Mouse (Mus musculus) layer of hippocampus, adult 2 months (tissue): Measurements from ENCODE around the gene Lsm14b. TPM values are rescaled to one million over a fixed set of nuclear protein-coding genes. Genes with fewer than 3 reads are reported as not detected.

Experiments used
- DNase-seq, 2 experiments: peaks; one replicate each; pipeline ENCODE4 v3.0.0; 2022; ENCODE audit warnings: low spot score in 2 of 2
- H3K27ac ChIP-seq: fragments of 200-600 bp; 2 replicates; pipeline ENCODE4 v1.8.1; 2022
- H3K4me3 ChIP-seq: fragments of 200-600 bp; 2 replicates; pipeline ENCODE4 v1.8.1; 2022; ENCODE audit warnings: mild to moderate bottlenecking
- CTCF ChIP-seq: fragments of 200-600 bp; conservative IDR thresholded peaks from 2 replicates; pipeline ENCODE4 v1.8.1; 2022; ENCODE audit warnings: antibody characterized with exemption, mild to moderate bottlenecking, moderate library complexity
- total RNA-seq, 2 experiments: library from RNA; stranded (reverse); gene quantifications; 2 replicates each; pipeline ENCODE4 v1.2.3; 2021

The Lsm14b gene
- total RNA-seq, 2 experiments from 2014 or later = 93.9 to 100 TPM

DNA sequence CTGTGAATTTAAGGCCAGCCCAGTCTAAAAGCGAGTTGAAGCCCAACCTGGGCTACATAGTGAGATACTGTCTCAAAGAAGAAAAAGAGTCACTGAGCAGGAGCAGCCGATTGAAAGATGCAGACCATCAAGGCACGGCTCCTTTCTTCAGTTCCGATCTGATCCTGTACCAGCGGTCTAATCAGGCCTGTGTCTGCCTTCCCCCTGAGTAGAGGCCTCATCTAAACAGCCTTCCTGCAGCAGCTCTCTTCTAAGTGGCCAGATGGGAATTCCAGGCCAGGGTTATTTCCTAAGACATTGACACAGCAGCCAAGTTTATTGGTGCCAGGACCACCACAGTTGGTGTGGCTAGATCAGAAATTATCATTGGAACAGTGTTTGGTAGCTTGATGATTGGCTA, 31.7 kb upstream of the Lsm14b start:
- no peak for DNase-seq
- no peak overlapping the region for H3K4me3 ChIP-seq
- no peak for TF ChIP-seq CTCF
- H3K27ac ChIP-seq = no peak overlapping the region

DNA sequence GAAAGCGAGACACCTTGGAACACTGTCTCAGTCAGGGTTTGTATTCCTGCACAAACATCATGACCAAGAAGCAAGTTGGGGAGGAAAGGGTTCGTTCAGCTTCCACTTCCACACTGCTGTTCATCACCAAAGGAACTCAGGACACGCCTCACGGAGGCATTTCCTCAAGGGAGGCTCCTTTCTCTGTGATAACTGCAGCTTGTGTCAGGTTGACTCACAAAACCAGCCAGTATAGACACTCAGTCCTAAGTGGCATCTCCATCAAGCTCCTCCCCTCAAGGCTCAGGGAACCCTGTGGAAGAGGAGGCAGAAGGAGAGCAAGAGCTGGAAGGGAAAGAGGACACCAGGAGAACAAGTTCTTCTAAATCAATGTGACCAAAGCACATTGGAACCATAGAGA, 26.4 kb upstream of the Lsm14b start:
- no peak for TF ChIP-seq CTCF
- DNase-seq = no peak
- H3K27ac ChIP-seq = no peak overlapping the region
- H3K4me3 ChIP-seq = no peak overlapping the region

DNA sequence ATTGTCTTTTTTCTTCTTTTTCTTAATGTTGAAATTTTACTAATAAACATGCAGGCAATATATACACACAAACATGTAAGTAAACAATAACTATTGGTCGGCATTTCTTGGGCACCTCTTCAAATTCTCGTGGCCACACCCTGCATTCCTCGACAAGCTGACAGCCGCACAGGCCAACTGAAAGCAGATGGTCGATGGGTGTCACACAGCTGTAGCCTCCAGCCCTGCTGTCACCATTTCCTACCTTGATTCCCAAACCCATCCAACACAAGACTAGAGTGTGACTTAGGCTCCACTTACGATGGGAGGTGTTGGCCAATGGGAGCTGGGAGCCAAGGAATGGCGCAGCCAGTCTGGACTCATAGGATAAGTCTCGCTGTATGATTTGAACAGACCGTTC, 23.2 kb upstream of the Lsm14b start:
- no peak for DNase-seq
- TF ChIP-seq CTCF = no peak
- no peak overlapping the region for H3K4me3 ChIP-seq
- no peak overlapping the region for H3K27ac ChIP-seq

DNA sequence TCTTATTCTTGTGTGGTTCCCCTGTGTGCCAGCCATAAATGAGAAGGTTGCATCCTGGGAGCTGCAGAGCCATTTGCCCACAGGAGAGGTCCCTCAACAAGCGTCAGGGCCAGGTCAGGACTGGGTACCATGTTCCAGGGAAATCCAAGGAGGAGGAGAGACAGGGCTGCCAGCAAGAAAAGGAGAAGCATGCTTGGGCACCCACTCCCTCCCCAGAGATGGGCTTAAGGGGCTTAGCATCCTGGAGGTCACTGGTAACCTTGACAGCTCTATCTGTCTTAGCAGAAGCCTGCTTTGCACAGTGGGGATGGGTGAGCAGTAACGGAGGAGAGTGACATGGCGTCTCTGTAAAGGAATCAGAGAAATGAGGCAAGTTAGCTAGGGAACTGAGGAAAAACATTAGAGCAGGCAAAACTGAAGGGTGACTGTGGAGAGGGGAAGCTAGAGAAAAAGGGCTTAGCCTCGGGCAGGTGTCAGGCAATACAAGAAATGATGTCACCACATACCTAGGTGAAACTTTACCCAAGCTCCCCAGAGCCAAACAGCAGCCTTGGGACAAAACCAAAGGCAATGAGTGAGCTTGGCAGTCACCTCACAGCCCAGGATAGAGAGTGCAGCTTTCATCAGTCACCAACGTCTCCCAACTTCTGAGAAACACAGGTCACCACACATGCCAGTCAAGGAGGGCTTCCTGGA, 19.0 kb upstream of the Lsm14b start:
- no peak overlapping the region for H3K27ac ChIP-seq
- TF ChIP-seq CTCF = no peak
- no peak overlapping the region for H3K4me3 ChIP-seq
- no peak for DNase-seq

DNA sequence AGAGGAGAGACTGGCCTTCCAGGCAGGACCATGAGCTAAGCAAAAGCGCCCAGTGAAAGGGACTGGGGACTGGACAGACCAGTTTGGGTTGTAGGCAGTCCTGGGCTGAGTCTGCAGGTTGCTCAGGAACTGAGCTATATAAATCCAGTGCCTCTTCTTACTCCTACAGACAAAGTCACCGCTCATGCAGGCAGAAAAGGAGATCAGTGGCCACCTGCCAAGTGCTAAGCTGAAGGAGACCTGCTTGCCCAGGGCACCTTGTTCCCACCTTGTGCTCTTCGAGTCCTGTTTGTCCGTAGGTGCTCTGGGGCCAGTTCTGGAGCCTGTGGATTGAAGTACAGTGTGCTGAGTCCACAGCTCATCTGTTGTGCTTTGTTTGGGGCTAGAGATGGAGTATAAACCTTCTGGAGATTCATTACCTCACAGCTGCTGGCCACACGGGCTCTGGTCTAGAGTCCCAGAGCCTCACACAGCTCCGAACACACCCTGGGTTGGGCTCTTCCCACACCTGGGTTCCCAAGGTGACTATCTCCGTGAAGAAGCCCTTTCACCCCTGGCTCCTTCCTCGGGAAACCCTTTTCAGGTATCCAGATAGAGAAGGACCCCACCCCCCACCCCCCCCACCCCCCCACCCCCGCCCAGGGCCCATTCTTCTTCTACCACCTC, 18.3 kb upstream of the Lsm14b start:
- H3K4me3 ChIP-seq = no peak overlapping the region
- no peak overlapping the region for H3K27ac ChIP-seq
- no peak for TF ChIP-seq CTCF
- no peak for DNase-seq

DNA sequence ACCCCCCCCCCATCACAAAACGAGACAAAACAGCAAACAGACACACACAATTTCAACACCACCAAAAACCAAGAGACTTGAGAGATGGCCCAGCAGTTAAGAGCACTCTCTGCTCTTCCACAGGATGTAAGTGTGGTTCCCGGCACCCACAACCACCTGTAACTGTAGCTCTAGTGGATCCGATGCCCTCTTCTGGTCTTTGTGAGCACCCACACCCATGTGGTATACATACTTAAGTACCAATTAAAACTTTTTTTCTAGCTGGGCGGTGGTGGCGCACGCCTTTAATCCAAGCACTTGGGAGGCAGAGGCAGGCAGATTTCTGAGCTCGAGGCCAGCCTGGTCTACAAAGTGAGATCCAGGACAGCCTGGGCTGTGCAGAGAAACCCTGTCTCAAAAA, 14.1 kb upstream of the Lsm14b start:
- no peak for DNase-seq
- no peak overlapping the region for H3K27ac ChIP-seq
- H3K4me3 ChIP-seq = no peak overlapping the region
- TF ChIP-seq CTCF = no peak

DNA sequence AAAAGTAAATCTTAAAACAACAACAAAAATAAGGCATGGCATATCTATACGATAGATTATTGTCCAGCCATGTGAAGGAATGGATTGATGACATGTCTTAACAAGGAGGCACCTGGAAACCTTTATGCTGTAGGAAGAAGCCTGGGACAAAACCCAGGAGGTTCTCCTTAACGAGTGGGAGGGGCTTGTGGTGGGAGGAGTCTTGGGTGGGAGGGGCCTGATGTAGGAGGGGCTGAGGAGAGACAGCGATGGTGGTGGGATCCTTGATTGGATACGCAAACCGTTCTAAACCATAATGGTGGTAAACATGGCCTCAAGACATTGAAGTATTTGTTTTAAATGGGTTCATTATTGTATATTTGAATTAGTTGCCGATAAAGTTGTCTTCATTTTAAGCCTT, 13.4 kb upstream of the Lsm14b start:
- no peak for DNase-seq
- no peak for TF ChIP-seq CTCF
- Histone ChIP-seq H3K4me3 (no peak overlapping the region), H3K27ac (no peak overlapping the region)

DNA sequence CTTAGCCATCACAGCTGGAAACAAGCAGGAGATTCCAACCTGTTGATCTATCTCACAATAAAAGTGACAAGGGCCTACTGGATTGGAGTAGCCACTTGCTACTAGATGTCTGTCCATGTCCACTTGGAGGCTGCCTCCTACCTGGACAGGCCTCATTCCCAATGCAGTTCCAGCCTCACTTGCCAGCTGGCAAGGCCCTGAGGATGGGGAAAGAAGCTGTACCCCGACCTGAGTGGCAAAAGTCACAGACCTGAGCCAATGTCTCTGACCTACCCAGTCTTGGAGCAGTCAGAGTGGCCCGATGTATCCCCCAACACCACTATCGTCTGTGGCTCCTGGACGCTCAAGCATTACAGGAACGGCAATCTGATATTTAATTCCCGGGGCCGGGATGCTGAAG, 11.1 kb upstream of the Lsm14b start:
- no peak for DNase-seq
- Histone ChIP-seq H3K27ac (no peak overlapping the region), H3K4me3 (no peak overlapping the region)
- TF ChIP-seq CTCF = no peak

DNA sequence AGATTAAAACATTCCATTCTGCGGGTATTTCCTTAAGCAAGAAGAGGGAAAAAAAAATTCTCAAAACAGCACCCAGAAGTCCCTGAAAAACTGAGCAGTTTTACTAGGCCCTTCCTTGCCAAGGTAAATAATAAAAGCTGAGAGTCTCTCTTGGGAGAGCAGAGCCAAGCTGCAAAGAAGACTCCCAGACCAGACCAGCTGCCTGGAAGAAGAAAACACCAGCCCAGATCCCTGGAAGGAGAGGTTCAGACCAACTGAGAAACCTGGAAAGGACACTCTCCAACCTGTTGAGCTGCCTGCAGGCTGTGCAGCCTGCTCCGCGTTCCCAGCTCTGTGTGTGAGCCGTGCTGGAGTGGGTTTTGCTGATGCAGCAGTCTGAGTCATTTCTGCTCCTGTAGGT, 7.2 kb upstream of the Lsm14b start:
- DNase-seq = no peak
- no peak for TF ChIP-seq CTCF

DNA sequence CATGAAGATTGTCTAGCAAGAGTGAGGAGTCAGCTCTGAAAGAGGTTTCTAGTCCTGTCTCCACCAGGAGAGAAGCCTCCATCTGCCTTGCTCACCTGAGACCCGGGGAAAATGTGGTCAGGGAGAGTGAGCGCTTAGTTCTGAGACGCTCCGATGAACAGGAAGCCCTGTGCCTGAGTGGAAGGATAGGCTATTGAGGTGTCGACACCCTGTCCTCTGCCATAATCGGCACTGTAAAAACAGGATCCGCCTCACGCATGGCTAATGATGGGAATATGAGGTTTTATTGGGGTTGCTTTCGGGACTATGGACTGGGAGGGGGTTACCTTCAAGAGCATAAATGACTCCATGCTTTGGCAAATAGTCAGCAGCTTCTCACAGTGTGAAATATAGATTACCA, 6.2 kb upstream of the Lsm14b start:
- H3K27ac ChIP-seq = no peak overlapping the region
- TF ChIP-seq CTCF = no peak
- H3K4me3 ChIP-seq = no peak overlapping the region
- no peak for DNase-seq

More for the DNA sequence above, 7.2 kb upstream of the Lsm14b start:
- H3K27ac ChIP-seq = no peak overlapping the region
- no peak overlapping the region for H3K4me3 ChIP-seq

DNA sequence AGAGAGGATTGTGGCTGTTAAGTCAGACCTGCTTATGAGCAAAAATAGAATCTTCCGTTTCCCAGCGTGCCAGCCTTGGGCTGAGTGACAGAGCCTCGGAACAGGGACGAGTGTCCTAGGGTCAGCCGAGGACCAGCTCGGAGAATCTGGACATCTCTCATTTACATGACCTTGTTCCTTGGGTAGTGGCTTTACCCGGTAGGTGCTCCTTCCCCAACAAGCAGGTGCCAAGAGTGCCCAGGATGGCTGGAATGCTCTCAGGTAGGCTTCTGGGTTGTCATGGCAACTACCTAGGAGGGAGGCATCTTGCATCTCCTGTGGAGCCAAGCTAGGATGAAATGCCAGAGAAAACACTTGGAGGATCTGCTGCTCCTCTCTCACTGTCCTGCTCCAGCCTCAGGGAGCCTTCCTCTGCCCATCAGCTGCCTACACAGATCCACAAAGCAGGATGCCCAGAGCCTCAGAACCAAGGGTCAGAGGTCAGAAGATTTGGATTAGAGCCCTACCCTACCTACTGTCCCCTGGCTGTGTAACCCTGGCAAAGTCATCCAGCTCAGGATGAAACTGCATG, 4.6 kb upstream of the Lsm14b start:
- H3K4me3 ChIP-seq = no peak overlapping the region
- no peak for DNase-seq
- no peak for TF ChIP-seq CTCF
- no peak overlapping the region for H3K27ac ChIP-seq

DNA sequence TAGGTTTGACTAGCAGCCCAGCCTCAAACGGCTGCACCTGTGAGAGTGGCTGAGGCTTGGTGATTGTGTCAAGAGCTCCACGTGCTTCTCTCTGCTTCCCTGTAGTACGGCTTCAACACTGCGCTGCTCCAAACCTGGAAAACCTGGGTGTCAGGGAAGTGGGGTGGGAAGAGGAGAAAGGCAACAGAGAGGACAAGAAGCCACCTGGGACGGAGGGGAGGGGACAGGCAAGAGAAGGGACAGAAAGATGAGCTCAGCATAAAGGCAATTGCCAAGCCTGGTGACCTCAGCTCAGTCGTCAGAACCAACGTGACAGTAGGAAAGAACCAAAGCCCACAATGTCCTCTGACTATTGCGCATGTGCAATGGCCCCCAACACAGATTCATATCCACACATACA, 3.9 kb upstream of the Lsm14b start:
- TF ChIP-seq CTCF = no peak
- DNase-seq = no peak

DNA sequence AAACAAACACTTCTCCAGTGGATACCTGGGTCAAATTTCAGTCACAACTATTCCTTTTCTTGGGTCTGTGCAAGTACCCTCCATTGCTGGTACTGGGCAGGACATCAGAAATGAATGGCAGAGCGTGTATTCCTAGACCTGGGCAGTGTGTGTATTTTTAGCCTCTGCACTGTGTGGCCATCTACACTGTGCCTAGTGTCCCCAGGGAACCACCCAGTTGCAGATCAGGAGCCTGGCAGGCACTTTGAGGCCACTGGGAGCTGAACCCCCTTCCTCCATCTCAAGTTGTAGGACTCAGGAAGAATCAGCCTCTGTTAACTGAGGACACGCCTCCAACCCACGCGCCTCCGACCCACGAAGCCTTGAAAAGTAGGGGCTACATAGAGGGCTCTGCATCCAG, 2.0 kb upstream of the Lsm14b start:
- no peak for DNase-seq

More for the DNA sequence above, 3.9 kb upstream of the Lsm14b start:
- Histone ChIP-seq H3K27ac (no peak overlapping the region), H3K4me3 (no peak overlapping the region)

More for the DNA sequence above, 2.0 kb upstream of the Lsm14b start:
- Histone ChIP-seq H3K27ac (no peak overlapping the region), H3K4me3 (no peak overlapping the region)
- no peak for TF ChIP-seq CTCF
